Mouse (Mus musculus): ENCODE results near the gene Csrnp2. TPM values are rescaled to one million over a fixed set of nuclear protein-coding genes. Genes with fewer than 3 reads are reported as not detected.

Gene Csrnp2
- polyA plus RNA-seq, 1 experiment from 2014 or later, result 28.9 TPM

GRCm38 (mm10) chr15:100468295-100469188, 26.7 kb downstream of the Csrnp2 start, which contains the start of gene Letmd1:
Gene Letmd1 (plus strand): TSS chr15:100469023.
- DNase-seq (ENCODE audit: low spot score) (peak; percentile 94), ATAC-seq (ENCODE audit: insufficient read depth, low FRiP score, low TSS enrichment) (peak; percentile 94)
- H3K4me3 ChIP-seq (ENCODE audit: low read depth, low read length), result peak within 1 kb of the TSS; percentile 79
- H3K36me3 ChIP-seq (ENCODE audit: control insufficient read depth, insufficient read depth, low read length), result no peaks in the 10 kb centered on the region
- peak within 1 kb of the TSS; percentile 79 for H3K27ac ChIP-seq (ENCODE audit: low read depth, low read length)
- no peaks in the 10 kb centered on the region for H3K9me3 ChIP-seq (ENCODE audit: control insufficient read depth, low read length)
- peak within 1 kb of the TSS; percentile 88 for H3K4me2 ChIP-seq (ENCODE audit: low read depth)
- no peaks in the 10 kb centered on the region for H3K27me3 ChIP-seq (ENCODE audit: control insufficient read depth, insufficient read depth, low read length)
- WGBS, result 2% methylated on average over 81 of the region's 84 CpGs
- peak within 1 kb of the TSS; percentile 81 for H3K9ac ChIP-seq (ENCODE audit: low read length)
- H3K4me1 ChIP-seq (ENCODE audit: control insufficient read depth, insufficient read depth, low read length), result peaks cover 19% of the 10 kb centered on the region

GRCm38 (mm10) chr15:100467738-100468137, 27.6 kb downstream of the Csrnp2 start:
- Histone ChIP-seq H3K4me2 (ENCODE audit: low read depth) (peak overlapping the region; percentile 88; the same call in 1 of the 2 replicates), H3K27me3 (ENCODE audit: control insufficient read depth, insufficient read depth, low read length) (no peaks in the 10 kb centered on the region), H3K4me1 (ENCODE audit: control insufficient read depth, insufficient read depth, low read length) (peaks cover 19% of the 10 kb centered on the region), H3K27ac (ENCODE audit: low read depth, low read length) (no peak overlapping the region), H3K36me3 (ENCODE audit: control insufficient read depth, insufficient read depth, low read length) (no peaks in the 10 kb centered on the region), H3K4me3 (ENCODE audit: low read depth, low read length) (peak overlapping the region; percentile 79), H3K9me3 (ENCODE audit: control insufficient read depth, low read length) (no peaks in the 10 kb centered on the region), H3K9ac (ENCODE audit: low read length) (no peak overlapping the region)
- DNase-seq (ENCODE audit: low spot score) (no peak), ATAC-seq (ENCODE audit: insufficient read depth, low FRiP score, low TSS enrichment) (no peak)
- 54% methylated on average over 6 of the region's 8 CpGs for WGBS

- Histone ChIP-seq H3K27ac (ENCODE audit: low read depth, low read length) (no peak overlapping the region), H3K4me3 (ENCODE audit: low read depth, low read length) (no peak overlapping the region), H3K9ac (ENCODE audit: low read length) (no peak overlapping the region), H3K27me3 (ENCODE audit: control insufficient read depth, insufficient read depth, low read length) (no peaks in the 10 kb centered on the region), H3K4me2 (ENCODE audit: low read depth) (no peak overlapping the region), H3K9me3 (ENCODE audit: control insufficient read depth, low read length) (no peaks in the 10 kb centered on the region), H3K4me1 (ENCODE audit: control insufficient read depth, insufficient read depth, low read length) (peaks cover 19% of the 10 kb centered on the region), H3K36me3 (ENCODE audit: control insufficient read depth, insufficient read depth, low read length) (no peaks in the 10 kb centered on the region)
- WGBS, result 76% methylated on average over 2 of the region's 2 CpGs
- no peak for DNase-seq (ENCODE audit: low spot score)
- ATAC-seq (ENCODE audit: insufficient read depth, low FRiP score, low TSS enrichment), result no peak
Observed at GRCm38 (mm10) chr15:100465432-100465831, 29.9 kb downstream of the Csrnp2 start.

GRCm38 (mm10) chr15:100463712-100464111, 31.6 kb downstream of the Csrnp2 start:
- H3K9me3 ChIP-seq (ENCODE audit: control insufficient read depth, low read length), result no peaks in the 10 kb centered on the region

GRCm38 (mm10) chr15:100462086-100462485, 33.2 kb downstream of the Csrnp2 start:
- Histone ChIP-seq H3K9me3 (ENCODE audit: control insufficient read depth, low read length) (no peaks in the 10 kb centered on the region), H3K4me1 (ENCODE audit: control insufficient read depth, insufficient read depth, low read length) (no peaks in the 10 kb centered on the region), H3K27me3 (ENCODE audit: control insufficient read depth, insufficient read depth, low read length) (no peaks in the 10 kb centered on the region), H3K27ac (ENCODE audit: low read depth, low read length) (no peak overlapping the region), H3K4me2 (ENCODE audit: low read depth) (no peak overlapping the region), H3K36me3 (ENCODE audit: control insufficient read depth, insufficient read depth, low read length) (no peaks in the 10 kb centered on the region), H3K4me3 (ENCODE audit: low read depth, low read length) (no peak overlapping the region), H3K9ac (ENCODE audit: low read length) (no peak overlapping the region)
- ATAC-seq (ENCODE audit: insufficient read depth, low FRiP score, low TSS enrichment), result no peak
- DNase-seq (ENCODE audit: low spot score), result no peak
- WGBS, result 78% methylated on average over 5 of the region's 5 CpGs

More at GRCm38 (mm10) chr15:100463712-100464111, 31.6 kb downstream of the Csrnp2 start:
- no peaks in the 10 kb centered on the region for H3K36me3 ChIP-seq (ENCODE audit: control insufficient read depth, insufficient read depth, low read length)
- no peak overlapping the region for H3K27ac ChIP-seq (ENCODE audit: low read depth, low read length)
- H3K4me1 ChIP-seq (ENCODE audit: control insufficient read depth, insufficient read depth, low read length), result peaks cover 11% of the 10 kb centered on the region; the same call in 1 of the 2 replicates
- no peak overlapping the region for H3K4me2 ChIP-seq (ENCODE audit: low read depth)
- no peaks in the 10 kb centered on the region for H3K27me3 ChIP-seq (ENCODE audit: control insufficient read depth, insufficient read depth, low read length)
- ATAC-seq (ENCODE audit: insufficient read depth, low FRiP score, low TSS enrichment), result no peak
- H3K9ac ChIP-seq (ENCODE audit: low read length), result no peak overlapping the region
- DNase-seq (ENCODE audit: low spot score), result peak; percentile 68
- no peak overlapping the region for H3K4me3 ChIP-seq (ENCODE audit: low read depth, low read length)
- 32% methylated on average over 6 of the region's 6 CpGs for WGBS

- Histone ChIP-seq H3K9ac (ENCODE audit: low read length) (no peak overlapping the region), H3K9me3 (ENCODE audit: control insufficient read depth, low read length) (no peaks in the 10 kb centered on the region), H3K27me3 (ENCODE audit: control insufficient read depth, insufficient read depth, low read length) (no peaks in the 10 kb centered on the region), H3K36me3 (ENCODE audit: control insufficient read depth, insufficient read depth, low read length) (no peaks in the 10 kb centered on the region), H3K4me2 (ENCODE audit: low read depth) (no peak overlapping the region), H3K4me1 (ENCODE audit: control insufficient read depth, insufficient read depth, low read length) (no peaks in the 10 kb centered on the region), H3K4me3 (ENCODE audit: low read depth, low read length) (no peak overlapping the region), H3K27ac (ENCODE audit: low read depth, low read length) (no peak overlapping the region)
- ATAC-seq (ENCODE audit: insufficient read depth, low FRiP score, low TSS enrichment) (no peak), DNase-seq (ENCODE audit: low spot score) (no peak)
- 78% methylated on average over 9 of the region's 9 CpGs for WGBS
Observed at GRCm38 (mm10) chr15:100461646-100462045, 33.6 kb downstream of the Csrnp2 start.

DNA sequence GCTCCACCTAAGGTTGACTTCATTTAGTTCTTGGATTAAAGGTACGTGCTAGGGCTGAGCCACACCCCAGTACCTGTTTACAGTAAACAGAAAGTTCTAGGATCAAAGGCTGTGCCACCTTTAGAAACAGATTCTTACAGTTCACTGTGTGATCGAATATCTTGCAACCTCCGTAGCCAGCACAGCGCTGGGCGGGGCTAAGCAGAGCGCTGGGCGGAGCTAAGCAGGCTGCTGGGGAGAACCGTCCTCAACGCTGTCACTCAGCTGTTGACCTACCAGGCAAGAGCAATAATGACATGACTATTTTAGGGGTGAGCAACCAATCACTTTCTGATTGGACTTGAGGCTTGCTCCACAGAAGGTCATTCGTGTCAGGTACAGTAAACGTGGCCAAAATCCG, 34.3 kb downstream of the Csrnp2 start:
- DNase-seq (ENCODE audit: low spot score), result peak; percentile 44
- Histone ChIP-seq H3K9ac (ENCODE audit: low read length) (no peak overlapping the region), H3K4me1 (ENCODE audit: control insufficient read depth, insufficient read depth, low read length) (no peaks in the 10 kb centered on the region), H3K9me3 (ENCODE audit: control insufficient read depth, low read length) (no peaks in the 10 kb centered on the region), H3K27ac (ENCODE audit: low read depth, low read length) (no peak overlapping the region), H3K4me2 (ENCODE audit: low read depth) (peak overlapping the region; percentile 29), H3K4me3 (ENCODE audit: low read depth, low read length) (no peak overlapping the region), H3K27me3 (ENCODE audit: control insufficient read depth, insufficient read depth, low read length) (no peaks in the 10 kb centered on the region), H3K36me3 (ENCODE audit: control insufficient read depth, insufficient read depth, low read length) (no peaks in the 10 kb centered on the region)
- ATAC-seq (ENCODE audit: insufficient read depth, low FRiP score, low TSS enrichment), result no peak
- WGBS, result 8% methylated on average over 12 of the region's 12 CpGs

GRCm38 (mm10) chr15:100458055-100458454, 37.2 kb downstream of the Csrnp2 start:
- no peak overlapping the region for H3K4me2 ChIP-seq (ENCODE audit: low read depth)
- H3K9ac ChIP-seq (ENCODE audit: low read length), result no peak overlapping the region
- WGBS, result 47% methylated on average over 10 of the region's 10 CpGs
- no peaks in the 10 kb centered on the region for H3K36me3 ChIP-seq (ENCODE audit: control insufficient read depth, insufficient read depth, low read length)
- no peaks in the 10 kb centered on the region for H3K4me1 ChIP-seq (ENCODE audit: control insufficient read depth, insufficient read depth, low read length)
- no peak overlapping the region for H3K27ac ChIP-seq (ENCODE audit: low read depth, low read length)
- no peaks in the 10 kb centered on the region for H3K9me3 ChIP-seq (ENCODE audit: control insufficient read depth, low read length)
- H3K27me3 ChIP-seq (ENCODE audit: control insufficient read depth, insufficient read depth, low read length), result no peaks in the 10 kb centered on the region
- H3K4me3 ChIP-seq (ENCODE audit: low read depth, low read length), result no peak overlapping the region
- DNase-seq (ENCODE audit: low spot score), result peak; percentile 64
- no peak for ATAC-seq (ENCODE audit: insufficient read depth, low FRiP score, low TSS enrichment)

DNA sequence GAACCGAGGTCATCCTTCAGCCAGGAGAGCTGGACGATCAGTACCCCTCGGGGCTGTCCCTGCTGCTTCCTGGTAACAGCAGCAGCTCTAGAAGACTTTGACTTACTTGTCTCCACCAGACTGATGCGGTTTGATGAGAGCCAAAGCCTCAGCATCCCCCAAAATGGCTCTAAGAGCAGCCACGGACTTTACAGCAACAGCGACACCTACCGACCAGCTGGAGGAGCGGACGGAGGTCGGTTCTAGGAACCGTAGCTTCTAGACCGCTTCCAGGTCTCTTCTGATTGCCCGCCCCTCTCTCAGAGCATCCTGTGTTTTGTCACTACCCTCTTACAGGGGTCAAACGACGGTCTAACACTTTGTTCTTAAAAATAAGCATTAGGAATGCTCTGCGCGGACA, 37.9 kb downstream of the Csrnp2 start:
- ATAC-seq (ENCODE audit: insufficient read depth, low FRiP score, low TSS enrichment) (no peak), DNase-seq (ENCODE audit: low spot score) (peak; percentile 83)
- 9% methylated on average over 17 of the region's 17 CpGs for WGBS
- Histone ChIP-seq H3K4me2 (ENCODE audit: low read depth) (no peak overlapping the region), H3K9ac (ENCODE audit: low read length) (no peak overlapping the region), H3K36me3 (ENCODE audit: control insufficient read depth, insufficient read depth, low read length) (no peaks in the 10 kb centered on the region), H3K4me3 (ENCODE audit: low read depth, low read length) (no peak overlapping the region), H3K27ac (ENCODE audit: low read depth, low read length) (no peak overlapping the region), H3K4me1 (ENCODE audit: control insufficient read depth, insufficient read depth, low read length) (no peaks in the 10 kb centered on the region), H3K9me3 (ENCODE audit: control insufficient read depth, low read length) (no peaks in the 10 kb centered on the region), H3K27me3 (ENCODE audit: control insufficient read depth, insufficient read depth, low read length) (no peaks in the 10 kb centered on the region)
